Mouse (Mus musculus): Measurements from ENCODE around the gene Atp5s. TPM values are rescaled to one million over a fixed set of nuclear protein-coding genes. Genes with fewer than 3 reads are reported as not detected.
A peak's percentile ranks its signal among the peaks of the same experiment; 100 is the strongest.

Atp5s gene
- total and polyA plus RNA-seq, 2 experiments from 2014 or later, result 19.9 to 23.0 TPM

DNA sequence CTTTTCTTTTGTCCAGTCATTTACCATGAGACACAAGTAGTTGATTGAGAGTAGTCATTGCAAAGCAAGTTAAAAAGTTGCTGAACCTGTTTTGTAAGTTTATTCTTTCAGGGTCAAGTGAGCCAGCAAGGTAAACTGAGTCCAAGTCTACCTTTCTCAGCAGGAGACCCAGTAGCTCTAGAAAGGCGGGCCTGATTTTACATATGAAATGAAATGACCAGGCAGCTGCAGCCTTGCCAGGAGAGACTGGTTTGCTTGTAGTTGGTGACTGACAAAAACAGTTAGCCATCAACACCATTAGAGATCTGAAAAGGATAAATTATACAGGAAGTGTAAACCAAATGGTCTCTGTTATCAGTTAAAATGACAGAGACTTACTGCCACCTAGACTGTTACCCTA, 5.6 kb downstream of the Atp5s start:
- no peak overlapping the region for H3K9ac ChIP-seq
- no peaks in the 10 kb centered on the region for H3K27me3 ChIP-seq (ENCODE audit: insufficient read depth, low read length)
- ATAC-seq, result no peak
- TF ChIP-seq CTCF (IDR thresholded peaks at IDR 0.05; ENCODE audit: low read depth), result no peak
- no peaks in the 10 kb centered on the region for H3K9me3 ChIP-seq (ENCODE audit: low read length)
- H3K4me1 ChIP-seq (ENCODE audit: insufficient read depth), result 0 out of 2 replicates have a peak, but pooled peaks cover 2% of the 10 kb centered on the region
- H3K4me2 ChIP-seq (ENCODE audit: low read depth), result no peak overlapping the region
- no peak overlapping the region for H3K4me3 ChIP-seq (ENCODE audit: low read depth, low read length)
- no peak overlapping the region for H3K27ac ChIP-seq (ENCODE audit: low read depth, low read length)
- no peak for DNase-seq
- 87% methylated on average over 1 of the region's 1 CpGs for WGBS
- H3K36me3 ChIP-seq (ENCODE audit: insufficient read depth), result no peaks in the 10 kb centered on the region

DNA sequence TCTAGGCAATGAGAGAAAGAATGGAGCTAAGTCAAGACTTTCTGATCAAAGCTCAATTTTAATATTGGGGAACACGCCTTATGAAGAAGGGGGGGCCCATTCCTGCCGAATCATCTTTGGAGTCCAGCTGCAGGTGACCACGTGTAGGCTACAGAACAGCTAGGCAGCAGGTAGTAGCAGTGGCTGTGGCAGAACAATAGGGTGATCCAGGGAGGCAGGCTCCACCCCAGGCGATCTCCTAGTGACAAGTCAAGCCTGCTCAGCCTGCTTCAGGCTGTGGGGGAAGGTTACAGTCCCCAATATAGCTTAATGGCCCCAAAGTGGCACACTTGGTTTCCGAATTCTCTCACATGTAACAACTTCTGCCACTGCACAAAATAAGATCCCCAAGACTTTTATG, 7.5 kb downstream of the Atp5s start:
- Histone ChIP-seq H3K9ac (no peak overlapping the region), H3K4me3 (ENCODE audit: low read depth, low read length) (no peak overlapping the region), H3K36me3 (ENCODE audit: insufficient read depth) (no peaks in the 10 kb centered on the region), H3K27ac (ENCODE audit: low read depth, low read length) (no peak overlapping the region), H3K4me2 (ENCODE audit: low read depth) (no peak overlapping the region), H3K4me1 (ENCODE audit: insufficient read depth) (no peaks in the 10 kb centered on the region), H3K9me3 (ENCODE audit: low read length) (no peaks in the 10 kb centered on the region), H3K27me3 (ENCODE audit: insufficient read depth, low read length) (no peaks in the 10 kb centered on the region)
- 47% methylated on average over 5 of the region's 5 CpGs for WGBS
- ATAC-seq (no peak), DNase-seq (no peak)
- no peak for TF ChIP-seq CTCF (IDR thresholded peaks at IDR 0.05; ENCODE audit: low read depth)

DNA sequence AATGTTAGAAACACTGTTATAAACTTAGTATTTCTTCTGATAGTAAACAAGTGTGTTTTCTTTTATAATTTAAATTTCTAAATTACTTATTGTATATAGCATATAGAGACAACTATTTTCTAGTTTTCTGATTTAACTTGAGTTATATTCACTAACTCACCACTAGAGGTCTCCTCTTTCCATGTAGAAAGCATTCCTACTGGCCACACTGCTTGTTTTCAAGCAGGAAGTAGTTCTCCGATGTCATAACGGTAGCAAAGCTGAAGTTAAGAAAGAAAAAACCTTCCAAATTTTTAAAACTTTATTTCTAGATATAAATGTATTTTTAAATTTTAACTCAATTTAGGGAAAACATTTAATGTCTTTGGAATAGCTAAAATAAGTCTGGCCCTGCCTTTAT, 8.8 kb downstream of the Atp5s start:
- DNase-seq (peak; percentile 18), ATAC-seq (peak; percentile 69)

DNA sequence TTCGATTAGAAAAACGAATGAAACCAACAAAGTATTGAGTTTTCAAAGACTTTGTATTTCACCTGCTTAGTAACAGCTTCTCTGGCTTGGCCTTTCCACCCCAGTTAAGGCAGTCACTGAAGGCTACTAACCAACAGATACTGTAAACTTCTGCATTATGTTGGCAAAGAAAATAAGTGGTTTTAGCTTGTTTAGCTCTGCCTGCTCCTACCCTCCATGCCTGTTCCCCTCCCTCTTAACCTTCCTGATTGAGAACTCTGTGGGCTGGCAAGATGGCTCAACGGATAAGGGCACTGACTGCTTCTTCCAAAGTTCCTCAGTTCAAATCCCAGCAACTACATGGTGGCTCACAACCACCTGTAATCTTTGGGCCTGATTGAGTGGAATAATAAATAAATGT, 9.2 kb downstream of the Atp5s start:
- Histone ChIP-seq H3K36me3 (ENCODE audit: insufficient read depth) (no peaks in the 10 kb centered on the region), H3K9me3 (ENCODE audit: low read length) (no peaks in the 10 kb centered on the region), H3K4me2 (ENCODE audit: low read depth) (no peak overlapping the region), H3K4me1 (ENCODE audit: insufficient read depth) (no peaks in the 10 kb centered on the region), H3K9ac (no peak overlapping the region), H3K4me3 (ENCODE audit: low read depth, low read length) (no peak overlapping the region), H3K27me3 (ENCODE audit: insufficient read depth, low read length) (no peaks in the 10 kb centered on the region), H3K27ac (ENCODE audit: low read depth, low read length) (no peak overlapping the region)
- ATAC-seq (no peak), DNase-seq (no peak)
- TF ChIP-seq CTCF (IDR thresholded peaks at IDR 0.05; ENCODE audit: low read depth), result no peak
- WGBS, result 81% methylated on average over 3 of the region's 3 CpGs

More for the DNA sequence above, 8.8 kb downstream of the Atp5s start:
- Histone ChIP-seq H3K9me3 (ENCODE audit: low read length) (no peaks in the 10 kb centered on the region), H3K4me2 (ENCODE audit: low read depth) (no peak overlapping the region), H3K27me3 (ENCODE audit: insufficient read depth, low read length) (no peaks in the 10 kb centered on the region), H3K36me3 (ENCODE audit: insufficient read depth) (no peaks in the 10 kb centered on the region), H3K4me1 (ENCODE audit: insufficient read depth) (no peaks in the 10 kb centered on the region), H3K27ac (ENCODE audit: low read depth, low read length) (no peak overlapping the region), H3K9ac (no peak overlapping the region), H3K4me3 (ENCODE audit: low read depth, low read length) (no peak overlapping the region)
- peak; percentile 76 for TF ChIP-seq CTCF (IDR thresholded peaks at IDR 0.05; ENCODE audit: low read depth)
- WGBS, result under 1% methylated on average over 2 of the region's 2 CpGs

DNA sequence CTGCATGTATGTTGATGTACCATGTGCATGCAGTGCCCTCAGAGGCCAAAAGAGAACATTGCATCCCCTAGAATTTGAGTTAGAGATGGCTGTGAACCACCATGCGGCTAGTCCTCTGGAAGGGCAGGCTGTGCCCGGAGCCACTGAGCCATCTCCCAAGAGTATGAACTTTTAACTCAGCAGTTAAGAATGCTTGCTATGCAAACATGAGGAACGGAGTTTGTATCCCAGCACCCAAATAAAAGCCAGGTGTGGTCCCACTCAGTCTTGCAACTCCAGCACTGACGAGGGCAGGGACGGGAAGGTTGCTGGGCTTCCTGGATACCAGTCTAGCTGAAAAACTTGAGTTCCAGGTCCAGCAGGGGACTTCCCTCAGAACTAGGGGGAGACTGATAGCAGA, 17.2 kb downstream of the Atp5s start:
- ATAC-seq (no peak), DNase-seq (no peak)
- no peaks in the 10 kb centered on the region for H3K9me3 ChIP-seq (ENCODE audit: low read length)
- H3K4me3 ChIP-seq (ENCODE audit: low read depth, low read length), result no peak overlapping the region
- H3K27ac ChIP-seq (ENCODE audit: low read depth, low read length), result no peak overlapping the region
- no peaks in the 10 kb centered on the region for H3K27me3 ChIP-seq (ENCODE audit: insufficient read depth, low read length)
- no peaks in the 10 kb centered on the region for H3K36me3 ChIP-seq (ENCODE audit: insufficient read depth)
- H3K4me1 ChIP-seq (ENCODE audit: insufficient read depth), result no peaks in the 10 kb centered on the region
- TF ChIP-seq CTCF (IDR thresholded peaks at IDR 0.05; ENCODE audit: low read depth), result peak; percentile 17; the same call in 1 of the 2 replicates
- no peak overlapping the region for H3K9ac ChIP-seq
- H3K4me2 ChIP-seq (ENCODE audit: low read depth), result no peak overlapping the region
- WGBS, result 86% methylated on average over 5 of the region's 5 CpGs

DNA sequence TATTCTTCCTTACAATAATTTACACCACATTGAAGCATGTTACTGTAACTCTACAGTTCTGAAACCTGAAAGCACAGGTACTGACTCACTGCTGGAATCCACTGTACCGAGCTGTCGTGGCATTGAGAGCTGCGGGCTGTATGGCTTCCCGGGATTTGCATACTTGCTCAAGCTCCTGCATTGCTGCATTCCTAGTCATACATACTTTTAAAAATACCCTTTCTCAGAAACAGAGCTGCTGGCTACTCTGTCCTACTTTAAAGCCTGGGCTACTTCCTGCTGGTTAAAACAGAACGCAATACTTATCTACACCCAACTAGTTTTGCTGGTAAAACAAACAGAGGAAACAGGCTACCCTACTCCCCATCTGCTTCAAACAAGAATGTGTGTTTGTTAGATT, 19.4 kb downstream of the Atp5s start:
- H3K27ac ChIP-seq (ENCODE audit: low read depth, low read length), result no peak overlapping the region
- DNase-seq (no peak), ATAC-seq (no peak)
- no peak overlapping the region for H3K4me3 ChIP-seq (ENCODE audit: low read depth, low read length)
- no peaks in the 10 kb centered on the region for H3K4me1 ChIP-seq (ENCODE audit: insufficient read depth)
- H3K36me3 ChIP-seq (ENCODE audit: insufficient read depth), result no peaks in the 10 kb centered on the region
- 90% methylated on average over 5 of the region's 5 CpGs for WGBS
- no peaks in the 10 kb centered on the region for H3K27me3 ChIP-seq (ENCODE audit: insufficient read depth, low read length)
- TF ChIP-seq CTCF (IDR thresholded peaks at IDR 0.05; ENCODE audit: low read depth), result no peak
- no peaks in the 10 kb centered on the region for H3K9me3 ChIP-seq (ENCODE audit: low read length)
- H3K4me2 ChIP-seq (ENCODE audit: low read depth), result no peak overlapping the region
- H3K9ac ChIP-seq, result no peak overlapping the region

DNA sequence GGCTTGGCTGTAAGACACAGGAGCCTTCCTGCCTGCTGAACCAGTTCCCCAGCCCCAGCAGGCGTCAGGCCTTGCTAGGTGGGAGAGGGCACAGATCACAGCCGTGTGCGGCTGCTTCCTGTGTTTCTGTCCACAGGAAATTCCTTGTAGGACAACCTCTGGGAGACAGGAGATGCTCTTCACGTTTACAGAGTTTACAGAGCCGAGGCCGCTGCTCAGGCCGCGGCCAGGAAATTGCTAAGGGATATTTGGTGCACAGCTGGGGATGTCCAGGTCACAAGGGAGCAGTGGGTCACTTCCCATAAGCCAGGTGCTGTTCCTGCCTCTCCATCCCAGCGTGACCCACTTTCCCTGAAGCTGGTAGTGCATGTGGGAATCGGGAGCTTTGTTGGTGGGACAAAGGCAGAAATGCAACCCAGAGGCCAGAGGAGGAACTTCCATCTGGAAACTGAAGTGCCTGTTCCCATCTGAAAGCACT, 27.2 kb downstream of the Atp5s start:
- DNase-seq, result no peak
- H3K27me3 ChIP-seq (ENCODE audit: insufficient read depth, low read length), result no peaks in the 10 kb centered on the region
- H3K4me1 ChIP-seq (ENCODE audit: insufficient read depth), result no peaks in the 10 kb centered on the region
- TF ChIP-seq CTCF (IDR thresholded peaks at IDR 0.05; ENCODE audit: low read depth), result 0 out of 2 replicates have a peak, but pooled peaks have one; percentile 4
- no peak overlapping the region for H3K27ac ChIP-seq (ENCODE audit: low read depth, low read length)
- H3K9me3 ChIP-seq (ENCODE audit: low read length), result no peaks in the 10 kb centered on the region
- H3K4me3 ChIP-seq (ENCODE audit: low read depth, low read length), result no peak overlapping the region
- ATAC-seq, result peak; percentile 23; the same call in 1 of the 2 replicates
- WGBS, result 54% methylated on average over 10 of the region's 10 CpGs
- H3K36me3 ChIP-seq (ENCODE audit: insufficient read depth), result no peaks in the 10 kb centered on the region
- H3K9ac ChIP-seq, result no peak overlapping the region
- H3K4me2 ChIP-seq (ENCODE audit: low read depth), result no peak overlapping the region

All from forebrain, postnatal 0 days (tissue).